Mouse (Mus musculus): Measurements from ENCODE around the gene Ssu2.

Gene Ssu2

DNA sequence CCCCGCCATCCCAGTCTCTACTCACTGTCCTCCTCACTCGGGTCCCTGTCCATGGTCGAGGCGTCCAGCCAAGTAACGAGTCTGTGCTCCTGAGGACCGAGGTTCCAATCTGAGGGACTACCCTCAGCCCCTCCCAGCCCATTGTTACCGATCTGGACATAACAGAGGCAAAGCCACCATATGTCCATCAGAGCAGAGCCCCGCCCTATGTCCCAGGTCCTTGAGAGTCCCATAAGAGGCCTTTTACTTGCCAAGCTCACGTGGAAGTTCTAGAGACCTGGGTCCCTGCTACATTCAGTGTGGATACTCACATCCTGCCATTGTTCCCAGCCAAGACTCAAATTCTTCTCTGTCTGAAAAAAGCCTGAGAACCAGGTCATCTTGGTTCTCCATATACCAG is at the start of gene Ssu2:
Gene Ssu2 (minus strand): TSS at position 77 of the 400 bp plus-strand sequence.
- no peak for DNase-seq (ENCODE audit: low spot score)

- DNase-seq (ENCODE audit: low spot score): no peak
These were observed 38.4 kb upstream of the Ssu2 start for GRCm38 (mm10) chr6:112426018-112426732.

GRCm38 (mm10) chr6:112423746-112424501 is 36.1 kb upstream of the Ssu2 start:
- no peak for DNase-seq (ENCODE audit: low spot score)

DNA sequence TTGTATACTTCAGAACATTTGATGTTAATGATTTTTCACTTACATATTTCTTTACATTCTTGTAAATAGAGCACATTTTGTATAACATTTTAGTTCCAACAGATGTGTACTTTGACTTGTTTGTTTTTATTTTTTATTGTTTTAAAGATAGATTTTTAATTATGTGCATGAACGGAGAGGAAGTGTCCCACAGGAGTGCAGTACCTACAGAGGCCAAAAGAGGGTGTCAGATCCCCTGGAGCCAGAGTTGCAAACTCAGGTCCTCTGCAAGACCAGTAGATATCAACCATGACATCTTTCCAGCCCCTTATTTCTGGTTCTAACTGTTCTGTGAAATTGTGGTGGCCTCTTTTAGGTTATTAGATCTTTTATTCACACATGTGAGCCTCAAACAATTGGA is 33.1 kb upstream of the Ssu2 start:
- DNase-seq (ENCODE audit: low spot score): no peak

DNA sequence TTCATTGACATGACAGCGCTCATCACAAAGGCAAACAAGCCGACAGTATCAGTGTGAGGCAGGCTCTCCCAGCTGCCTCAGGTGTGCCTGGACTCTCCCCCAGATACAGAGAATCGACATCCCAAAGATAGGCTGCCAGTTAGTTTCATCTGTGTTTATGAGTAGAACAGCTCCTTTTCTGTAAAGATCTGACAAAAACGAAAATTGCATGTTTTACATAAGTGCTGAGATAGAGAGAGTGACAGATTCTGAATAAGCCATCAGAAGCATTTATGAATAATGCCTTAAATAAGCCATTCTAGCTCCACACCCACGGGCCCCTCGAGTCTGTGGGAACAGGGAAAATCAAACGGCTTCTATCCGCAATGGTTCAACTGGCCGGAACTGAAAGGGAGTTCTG is 31.5 kb upstream of the Ssu2 start:
- no peak for DNase-seq (ENCODE audit: low spot score)

DNA sequence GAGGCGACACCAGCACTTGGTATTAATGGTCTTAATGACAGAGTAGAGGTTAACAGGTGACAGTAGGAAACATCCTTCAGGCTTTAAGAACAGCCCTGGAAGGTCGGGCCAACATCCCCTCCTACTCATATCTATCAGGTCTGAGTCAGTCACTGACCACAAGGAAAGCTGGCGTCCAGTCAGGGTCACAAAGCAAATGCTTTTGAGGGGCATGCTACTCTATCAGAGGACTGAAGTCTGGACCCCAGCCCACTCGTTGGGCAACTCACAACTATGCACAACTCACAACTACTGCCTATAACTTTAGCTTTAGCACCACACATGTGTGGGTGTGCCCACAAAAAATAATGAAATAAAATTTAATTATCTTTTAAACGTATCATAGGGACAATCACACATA is 16.3 kb upstream of the Ssu2 start:
- DNase-seq (ENCODE audit: low spot score): no peak

- DNase-seq (ENCODE audit: low spot score): no peak
These were observed 14.3 kb upstream of the Ssu2 start for GRCm38 (mm10) chr6:112401953-112402683.

DNA sequence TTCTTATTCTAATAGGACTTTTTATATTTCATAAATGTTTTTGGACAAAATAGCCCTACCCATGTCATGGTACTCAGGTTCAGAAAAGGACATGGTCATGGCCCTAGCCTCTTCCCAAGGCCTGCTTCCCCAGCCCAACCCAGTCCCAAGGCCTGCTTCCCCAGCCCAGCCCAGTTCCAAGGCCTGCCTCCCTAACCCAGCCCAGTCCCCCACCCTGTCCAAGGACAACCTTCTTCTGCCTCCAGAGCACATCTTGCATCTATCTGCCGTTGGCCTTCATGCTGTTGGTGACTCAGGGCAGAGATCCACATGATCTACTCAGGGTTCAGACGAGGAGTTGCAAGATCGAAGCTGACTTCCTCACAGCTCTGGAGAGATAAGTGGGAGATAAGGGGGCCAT is 9.5 kb upstream of the Ssu2 start:
- no peak for DNase-seq (ENCODE audit: low spot score)

GRCm38 (mm10) chr6:112396352-112396751 is 8.5 kb upstream of the Ssu2 start:
- DNase-seq (ENCODE audit: low spot score): no peak

DNA sequence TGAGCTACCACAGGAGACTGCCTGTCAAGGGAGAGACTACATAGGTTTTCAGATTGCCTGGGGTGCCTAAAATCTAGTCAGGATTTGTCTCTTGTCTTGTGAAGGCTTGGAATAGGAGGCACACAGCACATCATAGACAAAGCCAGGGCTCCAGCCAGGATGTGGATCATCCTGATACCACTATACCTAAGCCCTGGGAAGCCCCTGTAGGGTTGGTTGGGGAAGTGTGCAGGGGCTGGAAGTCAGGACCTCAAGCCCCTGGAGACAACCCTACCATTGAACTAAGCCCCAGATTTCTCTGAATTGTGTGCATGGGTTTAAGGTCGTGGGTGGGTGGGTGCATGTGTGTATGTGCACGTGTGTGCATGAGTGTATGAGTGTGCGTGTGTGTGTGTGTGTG is 562 bp upstream of the Ssu2 start:
- DNase-seq (ENCODE audit: low spot score): no peak

- no peak for DNase-seq (ENCODE audit: low spot score)
These were observed 1.6 kb downstream of the Ssu2 start for GRCm38 (mm10) chr6:112386260-112386659.

GRCm38 (mm10) chr6:112382990-112383685 is 4.7 kb downstream of the Ssu2 start:
- no peak for DNase-seq (ENCODE audit: low spot score)

DNA sequence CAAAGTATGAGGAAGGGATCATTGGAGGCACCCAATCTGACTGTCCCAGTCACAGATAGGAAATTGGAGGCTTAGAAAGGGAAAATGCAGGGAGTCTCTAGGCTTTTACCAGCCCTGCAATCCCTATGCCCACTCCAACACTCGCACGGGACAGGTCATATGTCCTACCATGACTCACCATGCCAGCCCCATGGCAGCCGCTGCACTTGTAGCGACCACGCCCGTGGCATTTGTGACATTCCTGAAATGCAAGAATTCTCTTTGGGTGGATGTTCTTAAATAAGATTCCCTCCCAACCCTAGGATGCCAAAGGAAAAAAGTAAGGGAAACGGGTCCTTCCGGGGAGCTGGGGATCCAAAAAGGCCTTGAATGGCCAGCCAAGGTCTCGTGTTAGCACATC is 8.8 kb downstream of the Ssu2 start:
- DNase-seq (ENCODE audit: low spot score): no peak

GRCm38 (mm10) chr6:112375661-112376392 is 12.0 kb downstream of the Ssu2 start:
- no peak for DNase-seq (ENCODE audit: low spot score)

DNA sequence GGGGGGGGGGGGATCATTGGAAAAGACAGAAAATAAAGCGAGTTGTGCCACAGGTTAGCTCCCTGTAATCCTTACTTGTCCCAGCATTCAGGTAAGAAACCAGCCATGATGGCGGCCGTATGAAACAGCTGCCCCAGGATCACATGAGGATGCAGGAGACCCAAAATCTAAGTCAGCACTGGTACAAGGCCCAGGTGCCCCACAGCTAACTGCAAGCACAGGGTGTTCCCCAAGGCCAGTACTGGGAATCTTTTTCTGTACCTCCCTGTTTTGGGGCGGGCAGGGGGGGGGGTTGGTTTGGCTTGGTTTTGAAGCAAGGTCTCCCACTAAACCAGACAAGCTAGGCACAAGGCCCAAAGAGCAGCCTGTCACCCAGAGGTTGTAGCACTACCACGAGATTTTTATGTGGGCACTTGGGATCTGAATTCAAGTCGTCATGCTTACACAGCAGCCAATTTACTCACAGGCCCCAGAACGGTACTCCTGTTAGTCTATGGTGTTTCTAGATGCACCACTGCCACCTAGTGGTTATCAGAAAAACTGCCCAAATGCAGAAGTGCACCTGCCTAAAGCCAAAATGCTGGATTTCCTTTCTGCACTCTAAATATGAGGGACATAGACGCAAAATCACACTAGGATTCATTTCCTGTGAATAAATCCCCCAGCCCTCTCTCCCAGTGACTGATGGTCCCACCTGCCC is 13.8 kb downstream of the Ssu2 start:
- peak; percentile 11 for DNase-seq (ENCODE audit: low spot score)

DNA sequence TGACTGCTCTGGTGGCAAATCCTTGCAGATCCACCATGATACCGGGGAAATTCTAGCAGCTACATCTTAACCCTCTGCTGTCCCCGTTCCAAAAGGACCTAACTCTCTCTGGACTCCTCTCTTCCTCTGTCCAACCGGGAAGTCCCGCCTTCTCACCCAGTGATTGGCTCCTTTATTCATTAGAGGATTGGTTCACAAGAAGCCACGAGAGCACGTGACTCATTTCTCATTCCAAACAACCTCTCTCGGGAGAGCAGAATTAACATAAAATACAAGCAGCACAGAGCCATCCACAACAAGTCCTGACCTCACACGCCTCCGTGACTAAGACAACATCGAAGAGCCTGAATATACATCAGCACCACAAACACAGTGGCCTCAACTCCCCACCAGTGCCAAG is 22.5 kb downstream of the Ssu2 start:
- peak; percentile 25 for DNase-seq (ENCODE audit: low spot score)

DNA sequence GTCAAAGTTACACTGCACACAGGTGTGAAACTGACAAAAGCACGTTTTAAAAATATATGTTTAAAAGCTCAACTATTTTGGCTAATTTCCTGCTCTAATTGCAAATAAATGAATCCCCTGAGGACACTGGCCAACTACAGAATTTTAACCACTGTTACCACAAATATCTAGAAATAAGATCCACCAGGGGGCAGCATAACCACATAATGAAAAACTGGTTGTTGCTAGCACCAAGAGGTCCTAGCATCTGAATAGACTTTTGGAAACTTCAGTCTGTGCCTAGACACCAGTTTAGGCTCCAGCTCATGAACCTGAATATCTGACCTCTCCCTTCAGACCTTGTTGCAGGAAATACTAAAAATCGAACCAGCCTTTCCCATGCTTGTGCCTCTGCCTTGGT is 23.2 kb downstream of the Ssu2 start:
- peak; percentile 27 for DNase-seq (ENCODE audit: low spot score)

GRCm38 (mm10) chr6:112362349-112362958 is 25.4 kb downstream of the Ssu2 start:
- peak; percentile 9 for DNase-seq (ENCODE audit: low spot score)

- DNase-seq (ENCODE audit: low spot score): no peak
These were observed 27.1 kb downstream of the Ssu2 start for GRCm38 (mm10) chr6:112360676-112361075.

GRCm38 (mm10) chr6:112359341-112359740 is 28.5 kb downstream of the Ssu2 start:
- DNase-seq (ENCODE audit: low spot score): no peak

- no peak for DNase-seq (ENCODE audit: low spot score)
These were observed 37.4 kb downstream of the Ssu2 start for GRCm38 (mm10) chr6:112350452-112350851.
